Mouse (Mus musculus) C2C12 (cell line): ENCODE measurements around the gene Enc1. TPM values are rescaled to one million over a fixed set of nuclear protein-coding genes. Genes with fewer than 3 reads are reported as not detected.

Experiments used
- H3K27me3 ChIP-seq: one replicate; pipeline ENCODE4 v1.6.1; 2011; ENCODE audit not compliant: control insufficient read depth, insufficient read depth, insufficient read length
- H3K36me3 ChIP-seq: one replicate; pipeline ENCODE4 v1.6.1; 2011; ENCODE audit not compliant: control insufficient read depth, insufficient read depth
- H3K4me3 ChIP-seq: one replicate; pipeline ENCODE4 v1.5.1; 2011; ENCODE audit warnings: mild to moderate bottlenecking, control low read depth; ENCODE audit not compliant: poor library complexity, insufficient read depth, severe bottlenecking
- H3K79me2 ChIP-seq: one replicate; pipeline ENCODE4 v1.6.1; 2011; ENCODE audit not compliant: control insufficient read depth, insufficient read depth
- H3K79me3 ChIP-seq: one replicate; pipeline ENCODE4 v1.6.1; 2011; ENCODE audit warnings: low read depth, control low read depth
- H3ac ChIP-seq: one replicate; pipeline ENCODE3; 2011; ENCODE audit warnings: low read depth; ENCODE audit not compliant: control insufficient read depth, insufficient read length
- CEBPB ChIP-seq: IDR thresholded peaks from one replicate; pipeline ENCODE4 v1.6.1; 2011; ENCODE audit warnings: low read depth, mild to moderate bottlenecking, control low read depth, moderate library complexity
- CTCF ChIP-seq: IDR thresholded peaks from one replicate; pipeline ENCODE4 v1.5.1; 2011; ENCODE audit not compliant: control insufficient read depth, insufficient read depth, insufficient read length
- FOSL1 ChIP-seq: IDR thresholded peaks from one replicate; pipeline ENCODE4 v1.8.0; 2011; ENCODE audit warnings: mild to moderate bottlenecking, low read length; ENCODE audit not compliant: poor library complexity, insufficient read depth, severe bottlenecking
- MAX ChIP-seq: IDR thresholded peaks from one replicate; pipeline ENCODE4 v1.6.1; 2011; ENCODE audit warnings: mild to moderate bottlenecking, control low read depth
- MYOD1 ChIP-seq: IDR thresholded peaks from one replicate; pipeline ENCODE4 v1.6.1; 2011; ENCODE audit warnings: low read depth; ENCODE audit not compliant: control insufficient read depth, insufficient read length
- MYOG ChIP-seq: IDR thresholded peaks from one replicate; pipeline ENCODE4 v1.6.1; 2011; ENCODE audit not compliant: control insufficient read depth, insufficient read length; ENCODE audit errors: extremely low read depth
- USF1 ChIP-seq: IDR thresholded peaks from one replicate; pipeline ENCODE4 v1.6.1; 2011; ENCODE audit warnings: low read depth, mild to moderate bottlenecking, control low read depth, moderate library complexity
- polyA plus RNA-seq: library from polyadenylated mRNA; unstranded; fragments of >200 nt; fragmentation: generic; extraction: Trizol; gene quantifications from one replicate; pipeline ENCODE4 v1.2.1, GENCODE M21; 2012; ENCODE audit warnings: missing spikeins

Enc1 gene
- polyA plus RNA-seq, 1 experiment, result 40.9 TPM

DNA sequence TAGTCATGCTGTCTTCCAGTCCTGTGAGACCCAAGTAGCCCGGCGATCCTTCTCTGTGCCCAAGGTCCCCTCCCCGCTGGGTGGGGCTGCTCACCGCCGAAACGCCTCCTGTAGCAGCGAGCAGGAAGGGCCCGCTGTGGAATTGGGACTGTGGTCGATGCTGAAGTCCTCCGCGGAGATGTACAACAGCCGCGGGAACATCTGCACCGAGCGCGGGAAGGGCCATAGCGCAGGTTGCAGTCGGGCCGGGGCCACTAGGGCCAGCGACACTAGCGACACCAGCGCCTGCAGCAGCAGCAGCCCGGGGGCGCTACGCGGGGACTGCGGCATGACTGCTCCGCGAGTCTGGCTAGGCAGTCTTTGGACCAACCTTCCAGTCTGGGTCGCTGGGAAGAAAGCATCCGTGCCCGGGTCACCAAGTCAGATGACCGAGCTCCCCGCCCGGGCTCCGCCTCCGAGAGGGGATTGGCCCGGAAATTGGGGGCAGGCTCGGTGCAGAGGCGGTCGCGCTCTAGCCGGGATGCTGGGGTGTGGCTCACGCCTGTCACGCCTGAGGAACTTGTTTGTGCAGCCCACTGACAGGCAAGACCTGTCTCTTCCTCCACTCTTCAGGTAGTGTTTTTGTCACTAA, 42.9 kb upstream of the Enc1 start, which contains the start of gene Hexb:
Gene Hexb, minus strand, starts transcription at position 426 of the 631 bp plus-strand sequence.
- Histone ChIP-seq H3K36me3 (no peaks in the 10 kb centered on the region), H3K4me3 (peak within 1 kb of the TSS; percentile 27), H3K79me2 (no peaks in the 10 kb centered on the region), H3K79me3 (no peaks in the 10 kb centered on the region), H3K27me3 (no peaks in the 10 kb centered on the region), H3ac (peak within 1 kb of the TSS; percentile 97)
- TF ChIP-seq MYOD1 (no peak), MAX (no peak), USF1 (peak; percentile 38), FOSL1 (no peak), MYOG (no peak), CEBPB (no peak), CTCF (peak; percentile 29)

DNA sequence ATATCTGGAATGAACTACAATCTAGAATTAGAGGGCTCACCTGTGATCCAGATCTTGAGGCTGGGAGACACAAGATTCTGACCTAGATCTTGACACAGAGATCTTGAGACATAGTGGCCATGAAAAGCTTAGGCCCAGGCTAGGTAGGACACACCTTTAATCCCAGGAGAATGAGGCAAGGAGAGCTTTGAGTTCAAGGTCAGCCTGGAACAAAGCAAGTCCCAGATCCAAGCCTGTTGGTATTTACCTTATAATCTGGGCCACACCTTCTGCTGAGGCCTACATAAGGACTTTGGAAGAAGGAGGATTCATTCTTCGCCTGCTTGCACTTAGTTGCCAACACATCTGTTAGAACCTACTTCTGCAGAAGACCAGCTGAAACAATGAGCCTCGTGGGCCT, 41.8 kb upstream of the Enc1 start:
- Histone ChIP-seq H3K79me3 (no peaks in the 10 kb centered on the region), H3K27me3 (no peaks in the 10 kb centered on the region), H3ac (no peak overlapping the region), H3K36me3 (no peaks in the 10 kb centered on the region), H3K4me3 (no peak overlapping the region), H3K79me2 (no peaks in the 10 kb centered on the region)
- TF ChIP-seq MYOG (no peak), USF1 (no peak), CEBPB (no peak), MYOD1 (no peak), FOSL1 (no peak), MAX (no peak)

DNA sequence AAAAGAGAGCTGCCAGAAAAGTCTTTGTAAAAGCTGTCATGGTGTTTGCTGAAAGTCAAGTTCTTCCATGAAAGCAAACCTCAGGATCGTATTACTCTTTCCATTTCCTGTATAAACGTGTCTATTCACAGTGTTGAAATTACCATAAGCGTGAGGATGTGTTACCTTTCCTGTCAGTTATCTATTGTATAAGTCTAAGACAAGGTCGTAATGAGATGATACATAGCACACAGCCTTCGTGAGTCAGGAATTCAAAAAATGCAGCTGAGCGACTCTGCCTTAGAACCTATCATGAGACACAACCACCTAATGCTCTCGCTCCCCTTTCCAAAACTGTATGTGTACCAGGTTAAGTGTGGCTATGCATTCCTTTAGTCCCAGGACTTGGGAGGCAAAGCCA, 39.8 kb upstream of the Enc1 start:
- Histone ChIP-seq H3K36me3 (no peaks in the 10 kb centered on the region), H3K79me2 (no peaks in the 10 kb centered on the region), H3K79me3 (no peaks in the 10 kb centered on the region), H3K27me3 (no peaks in the 10 kb centered on the region), H3ac (no peak overlapping the region), H3K4me3 (no peak overlapping the region)
- TF ChIP-seq USF1 (no peak), MYOD1 (no peak), MYOG (no peak), FOSL1 (no peak), CEBPB (no peak), CTCF (no peak), MAX (no peak)

DNA sequence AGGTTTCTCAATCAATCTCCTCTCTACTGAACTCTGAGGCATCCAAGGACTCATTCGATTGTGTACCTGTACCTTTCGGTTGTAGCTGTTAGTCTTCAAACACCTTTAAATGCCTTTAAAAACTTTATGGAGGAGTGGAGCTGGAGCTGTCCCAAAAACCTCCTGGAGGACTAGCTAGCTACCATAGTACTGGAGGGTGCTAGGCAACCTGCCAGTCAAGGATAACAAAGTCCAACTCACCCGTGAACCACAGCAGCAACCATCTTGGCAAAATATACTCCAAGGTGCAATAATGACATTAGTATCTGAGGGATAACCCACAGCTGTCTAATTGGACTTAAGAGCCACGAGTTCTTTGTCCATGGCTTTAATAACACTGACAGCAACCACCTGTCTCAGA, 39.0 kb upstream of the Enc1 start:
- Histone ChIP-seq H3K36me3 (no peaks in the 10 kb centered on the region), H3K4me3 (no peak overlapping the region), H3K79me3 (no peaks in the 10 kb centered on the region), H3K79me2 (no peaks in the 10 kb centered on the region), H3ac (no peak overlapping the region), H3K27me3 (no peaks in the 10 kb centered on the region)
- TF ChIP-seq USF1, result no peak
- no peak for TF ChIP-seq CTCF

DNA sequence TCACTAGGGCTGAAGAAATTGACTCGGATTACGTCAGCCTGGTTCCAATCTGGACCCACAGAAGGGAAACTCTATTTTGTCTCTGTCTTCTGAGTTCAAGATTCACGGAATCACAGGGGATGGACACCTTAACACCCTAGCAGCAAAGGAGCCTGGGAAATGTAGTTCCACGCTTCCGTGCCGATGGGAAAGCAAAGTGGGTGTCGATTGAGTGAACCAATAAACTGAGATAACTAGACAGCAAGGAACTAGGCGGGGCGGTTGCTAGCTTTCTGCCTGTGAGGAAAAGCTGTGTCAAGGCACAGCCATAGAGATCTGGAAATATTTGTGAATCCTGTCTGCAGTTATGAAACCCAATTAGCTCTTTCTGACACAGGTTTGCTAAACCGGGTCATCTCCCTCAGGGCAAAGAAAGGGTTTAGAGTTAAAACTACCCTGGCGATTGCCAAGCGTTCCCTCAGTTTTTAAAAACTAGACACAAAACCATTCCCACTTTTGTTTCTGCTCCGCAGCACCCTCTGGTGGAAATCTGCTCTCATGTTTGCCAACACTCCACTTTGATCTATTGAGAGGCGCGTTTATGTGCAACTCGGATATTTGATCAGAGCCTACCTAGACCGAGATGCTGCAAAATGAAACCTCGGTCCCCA, 35.7 kb upstream of the Enc1 start:
- Histone ChIP-seq H3K79me2 (no peaks in the 10 kb centered on the region), H3K27me3 (no peaks in the 10 kb centered on the region), H3K36me3 (no peaks in the 10 kb centered on the region), H3ac (no peak overlapping the region), H3K79me3 (no peaks in the 10 kb centered on the region), H3K4me3 (no peak overlapping the region)
- TF ChIP-seq USF1, result no peak
- TF ChIP-seq CTCF, result peak; percentile 4

DNA sequence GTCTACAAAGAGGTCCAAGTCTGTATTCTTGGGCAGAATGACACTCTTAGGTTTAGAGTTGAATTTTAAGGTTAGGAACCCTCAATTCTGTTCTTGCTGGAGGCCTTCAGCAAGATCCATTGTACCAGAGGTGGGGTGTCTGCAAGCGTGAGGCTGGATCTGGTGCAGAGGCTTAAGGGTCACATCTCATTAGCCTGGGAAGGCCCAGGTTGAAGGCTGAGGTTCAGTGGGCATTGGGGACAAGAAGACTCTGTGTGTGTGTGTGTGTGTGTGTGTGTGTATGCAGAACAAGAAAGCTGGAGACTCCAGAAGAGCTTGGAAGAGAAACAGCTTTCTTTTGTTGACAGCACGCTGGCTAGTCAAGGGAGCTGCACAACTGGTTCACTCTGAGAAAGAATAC, 34.9 kb upstream of the Enc1 start:
- no peaks in the 10 kb centered on the region for H3K36me3 ChIP-seq
- no peak overlapping the region for H3ac ChIP-seq
- TF ChIP-seq MYOG, result no peak
- TF ChIP-seq MAX, result no peak
- TF ChIP-seq CTCF, result no peak
- TF ChIP-seq CEBPB, result no peak
- TF ChIP-seq FOSL1, result no peak
- TF ChIP-seq USF1, result no peak
- TF ChIP-seq MYOD1, result no peak
- no peaks in the 10 kb centered on the region for H3K79me3 ChIP-seq
- no peak overlapping the region for H3K4me3 ChIP-seq
- no peaks in the 10 kb centered on the region for H3K79me2 ChIP-seq
- no peaks in the 10 kb centered on the region for H3K27me3 ChIP-seq
